Mouse (Mus musculus) forebrain, postnatal 0 days (tissue): ENCODE measurements at regions not wholly inside any gene's neighbourhood (a gene's known extent, or its start where the extent isn't known, plus 50 kb on each side); places are given as distances from the start of the nearest gene placed in this dataset.

Experiments used
- ATAC-seq: fragments of 200-750 bp; cut with Nextera tagmentation; 2 replicates; pipeline ENCODE4 v1.8.0; 2017; ENCODE audit warnings: mild to moderate bottlenecking, moderate library complexity
- DNase-seq: peaks from one replicate; pipeline ENCODE4 v3.0.0-alpha.2; 2015
- H3K27ac ChIP-seq: fragments of 300-500 bp; sonication (generic); 2 replicates; pipeline ENCODE4 v1.5.1; 2014; ENCODE audit warnings: low read depth, mild to moderate bottlenecking, antibody characterized with exemption, low read length, moderate library complexity, mixed read lengths
- H3K27me3 ChIP-seq: fragments of 300-500 bp; sonication (generic); 2 replicates; pipeline ENCODE4 v1.6.1; 2014; ENCODE audit warnings: mild to moderate bottlenecking, low read length, mixed read lengths; ENCODE audit not compliant: insufficient read depth
- H3K36me3 ChIP-seq: fragments of 300-500 bp; sonication (generic); 2 replicates; pipeline ENCODE4 v1.6.1; 2014; ENCODE audit warnings: mild to moderate bottlenecking, moderate library complexity; ENCODE audit not compliant: insufficient read depth
- H3K4me1 ChIP-seq: fragments of 300-500 bp; sonication (generic); 2 replicates; pipeline ENCODE4 v1.6.1; 2014; ENCODE audit warnings: antibody characterized with exemption; ENCODE audit not compliant: insufficient read depth
- H3K4me2 ChIP-seq: fragments of 300-500 bp; sonication (generic); 2 replicates; pipeline ENCODE4 v1.6.1; 2014; ENCODE audit warnings: low read depth, mild to moderate bottlenecking, moderate library complexity
- H3K4me3 ChIP-seq: fragments of 300-500 bp; sonication (generic); 2 replicates; pipeline ENCODE4 v1.5.1; 2014; ENCODE audit warnings: low read depth, low read length, mixed read lengths
- H3K9ac ChIP-seq: fragments of 300-500 bp; sonication (generic); 2 replicates; pipeline ENCODE4 v1.6.1; 2014; ENCODE audit warnings: mild to moderate bottlenecking
- H3K9me3 ChIP-seq: fragments of 300-500 bp; sonication (generic); 2 replicates; pipeline ENCODE4 v1.6.1; 2016; ENCODE audit warnings: low read length
- CTCF ChIP-seq: sonication (generic); IDR thresholded peaks from 2 replicates; pipeline ENCODE4 v1.5.1; 2016; ENCODE audit warnings: antibody characterized with exemption, control low read depth, low read depth
- WGBS: fragments of 180-500 bp; shearing (Covaris S2); extraction: QIAGEN DNeasy Blood & Tissue Kit; methylation state at CpG from one replicate; pipeline ENCODE4 v1.1.7; 2014; 5-methylcytosine and 5-hydroxymethylcytosine counted together

GRCm38 (mm10) chr8:86214399-86214798 is 366.1 kb downstream of the Abcc12 start:
- Histone ChIP-seq H3K4me1 (no peaks in the 10 kb centered on the region), H3K27me3 (no peaks in the 10 kb centered on the region), H3K9ac (no peak overlapping the region), H3K4me3 (no peak overlapping the region), H3K27ac (no peak overlapping the region), H3K36me3 (no peaks in the 10 kb centered on the region), H3K9me3 (no peaks in the 10 kb centered on the region), H3K4me2 (no peak overlapping the region)
- no peak for ATAC-seq
- no peak for DNase-seq
- TF ChIP-seq CTCF = no peak
- WGBS = 87% methylated on average over 8 of the region's 8 CpGs

- Histone ChIP-seq H3K36me3 (no peaks in the 10 kb centered on the region), H3K4me3 (no peak overlapping the region), H3K9me3 (no peaks in the 10 kb centered on the region), H3K4me1 (no peaks in the 10 kb centered on the region), H3K4me2 (no peak overlapping the region), H3K27me3 (no peaks in the 10 kb centered on the region), H3K9ac (no peak overlapping the region), H3K27ac (no peak overlapping the region)
- DNase-seq = no peak
- 91% methylated on average over 2 of the region's 2 CpGs for WGBS
- no peak for TF ChIP-seq CTCF
- no peak for ATAC-seq
These were observed 368.0 kb downstream of the Abcc12 start for GRCm38 (mm10) chr8:86212461-86212860.

- Histone ChIP-seq H3K36me3 (no peaks in the 10 kb centered on the region), H3K9ac (no peak overlapping the region), H3K9me3 (no peaks in the 10 kb centered on the region), H3K27me3 (no peaks in the 10 kb centered on the region), H3K4me3 (no peak overlapping the region), H3K27ac (no peak overlapping the region), H3K4me2 (no peak overlapping the region), H3K4me1 (no peaks in the 10 kb centered on the region)
- 79% methylated on average over 5 of the region's 5 CpGs for WGBS
- no peak for ATAC-seq
- DNase-seq = no peak
- TF ChIP-seq CTCF = no peak
These were observed 368.1 kb downstream of the Phkb start for GRCm38 (mm10) chr8:86208812-86209262.

GRCm38 (mm10) chr8:86204421-86205229 is 363.9 kb downstream of the Phkb start:
- peak; percentile 50; the same call in 1 of the 2 replicates for ATAC-seq
- H3K27me3 ChIP-seq = no peaks in the 10 kb centered on the region
- 0 out of 2 replicates have a peak, but pooled peaks cover 3% of the 10 kb centered on the region for H3K4me1 ChIP-seq
- H3K4me3 ChIP-seq = no peak overlapping the region
- H3K9ac ChIP-seq = no peak overlapping the region
- no peaks in the 10 kb centered on the region for H3K36me3 ChIP-seq
- peak; percentile 31; the same call in 1 of the 2 replicates for TF ChIP-seq CTCF
- no peak for DNase-seq
- H3K27ac ChIP-seq = no peak overlapping the region
- WGBS = 25% methylated on average over 6 of the region's 6 CpGs
- H3K4me2 ChIP-seq = no peak overlapping the region
- H3K9me3 ChIP-seq = no peaks in the 10 kb centered on the region

- TF ChIP-seq CTCF = 0 out of 2 replicates have a peak, but pooled peaks have one; percentile 9
- Histone ChIP-seq H3K4me3 (no peak overlapping the region), H3K36me3 (no peaks in the 10 kb centered on the region), H3K9me3 (no peaks in the 10 kb centered on the region), H3K9ac (no peak overlapping the region), H3K27ac (no peak overlapping the region), H3K4me1 (0 out of 2 replicates have a peak, but pooled peaks cover 3% of the 10 kb centered on the region), H3K27me3 (no peaks in the 10 kb centered on the region), H3K4me2 (no peak overlapping the region)
- ATAC-seq (no peak), DNase-seq (no peak)
- WGBS = 29% methylated on average over 9 of the region's 9 CpGs
These were observed 362.3 kb downstream of the Phkb start for GRCm38 (mm10) chr8:86203107-86203506.

- no peak overlapping the region for H3K4me3 ChIP-seq
- no peaks in the 10 kb centered on the region for H3K9me3 ChIP-seq
- no peak overlapping the region for H3K9ac ChIP-seq
- H3K36me3 ChIP-seq = no peaks in the 10 kb centered on the region
- DNase-seq (no peak), ATAC-seq (no peak)
- H3K4me1 ChIP-seq = 0 out of 2 replicates have a peak, but pooled peaks cover 3% of the 10 kb centered on the region
- no peak overlapping the region for H3K27ac ChIP-seq
- WGBS = 69% methylated on average over 4 of the region's 4 CpGs
- TF ChIP-seq CTCF = no peak
- no peak overlapping the region for H3K4me2 ChIP-seq
- H3K27me3 ChIP-seq = no peaks in the 10 kb centered on the region
These were observed 361.1 kb downstream of the Phkb start for GRCm38 (mm10) chr8:86201830-86202229.

GRCm38 (mm10) chr8:86192262-86192661 is 351.5 kb downstream of the Phkb start:
- Histone ChIP-seq H3K36me3 (no peaks in the 10 kb centered on the region), H3K4me2 (no peak overlapping the region), H3K9ac (no peak overlapping the region), H3K4me3 (no peak overlapping the region), H3K27ac (peak overlapping the region; percentile 35; the same call in 1 of the 2 replicates), H3K4me1 (no peaks in the 10 kb centered on the region), H3K9me3 (no peaks in the 10 kb centered on the region), H3K27me3 (no peaks in the 10 kb centered on the region)
- WGBS = 46% methylated on average over 4 of the region's 4 CpGs
- peak; percentile 25; the same call in 1 of the 2 replicates for ATAC-seq
- DNase-seq = peak; percentile 22
- no peak for TF ChIP-seq CTCF
